Mouse (Mus musculus) liver, adult (tissue): ENCODE measurements around the gene Mob3c.

Experiments
- GATA4 ChIP-seq: IDR thresholded peaks from 2 replicates; pipeline ENCODE4 v1.6.1; 2014; ENCODE audit warnings: mild to moderate bottlenecking, low read length; ENCODE audit not compliant: insufficient replicate concordance

Gene Mob3c

GRCm38 (mm10) chr4:115884022-115884421 lies 56.1 kb downstream of the Mob3c start, which contains the start of gene Kncn:
Kncn (plus strand) TSS chr4:115884400.
- TF ChIP-seq GATA4, result no peak
